Mouse (Mus musculus) lung, adult 2 months (tissue): Measurements from ENCODE around the gene Atxn2l.

Experiments
- CTCF ChIP-seq: fragments of 200-500 bp; IDR thresholded peaks from 2 replicates; pipeline ENCODE4 v1.5.1; 2011; ENCODE audit warnings: mild to moderate bottlenecking, low read length, control low read depth; ENCODE audit not compliant: insufficient read depth
- POLR2A ChIP-seq: fragments of 200-500 bp; IDR thresholded peaks from 2 replicates; pipeline ENCODE4 v1.6.1; 2011; ENCODE audit warnings: low read depth, mild to moderate bottlenecking, control low read depth, low read length, borderline replicate concordance; ENCODE audit errors: extremely low read depth

DNA sequence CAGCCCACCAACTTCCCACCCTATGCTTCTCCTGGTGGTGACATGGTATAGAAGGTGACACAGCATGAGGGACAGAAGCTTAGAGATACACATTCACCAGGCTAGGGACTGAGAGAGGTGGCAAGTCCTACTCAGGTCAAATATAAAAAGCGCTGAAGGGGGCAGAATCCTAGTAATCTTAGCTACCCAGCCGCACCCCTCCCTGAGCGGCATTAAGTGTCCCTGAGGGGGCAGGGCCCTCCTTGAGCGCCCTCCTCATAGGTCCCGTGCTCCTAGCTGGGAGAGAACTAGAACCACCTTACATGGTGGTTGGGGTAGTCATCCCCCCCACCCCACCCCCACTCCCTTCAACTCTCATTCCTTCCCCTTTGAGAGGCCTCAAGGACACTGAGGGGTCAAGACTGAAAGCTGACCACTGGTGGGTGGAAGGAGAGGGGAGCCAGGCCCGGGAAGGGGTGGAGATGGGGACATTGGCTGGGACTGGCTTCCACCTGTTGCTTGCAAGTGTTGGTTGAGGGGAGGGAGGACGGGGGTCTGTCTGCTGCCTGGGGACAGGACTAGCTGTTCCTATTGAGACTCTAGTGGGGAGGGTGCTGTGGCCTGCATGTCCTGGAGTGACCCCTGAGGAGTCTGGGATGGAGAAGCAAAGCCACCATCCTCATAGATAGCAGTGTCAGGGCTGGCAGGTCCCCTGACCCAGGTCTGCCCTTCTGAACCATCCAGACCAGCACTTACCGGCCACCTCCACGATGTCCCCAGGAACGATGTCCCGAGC is 44.2 kb downstream of the Atxn2l start:
- TF ChIP-seq POLR2A: no peak
- TF ChIP-seq CTCF: no peak
